Comparison of ENCODE assay signal across 8 mouse cellular contexts in genomic region chr16:94312663-94313228, GRCm38 (mm10). TPM values are rescaled to one million over a fixed set of nuclear protein-coding genes. Genes with fewer than 3 reads are reported as not detected.
DNase-seq lines count a peak whose midpoint lies in the region; ATAC-seq and TF ChIP-seq lines count a peak whose summit lies in the region.

No protein-coding gene starts in this region.

- H3K4me2 ChIP-seq in forebrain, embryonic 12.5 days = peak overlapping the region; percentile 62
- H3K4me2 ChIP-seq in heart, postnatal 0 days (ENCODE audit: low read depth, low read length) = peak overlapping the region; percentile 74
- peak overlapping the region; percentile 95 for H3K4me2 ChIP-seq in liver, embryonic 16.5 days (ENCODE audit: low read depth, low read length)
- H3K4me2 ChIP-seq in neural tube, embryonic 13.5 days = peak overlapping the region; percentile 74

- DNase-seq in c-Kit-positive CD71-positive TER-119-positive erythroid progenitor cells, embryonic 14.5 days (ENCODE audit: low spot score) = peak; percentile 86
- DNase-seq in heart, postnatal 0 days (ENCODE audit: low spot score) = peak; percentile 95
- DNase-seq in kidney, postnatal 4 days = peak; percentile 81 to 90
- DNase-seq in telencephalon, adult 2 months (ENCODE audit: low read depth, low spot score) = peak; percentile 96

- peak overlapping the region; percentile 99 for H3K27ac ChIP-seq in forebrain, embryonic 12.5 days
- H3K27ac ChIP-seq in heart, postnatal 0 days (ENCODE audit: low read depth) = peak overlapping the region; percentile 99
- H3K27ac ChIP-seq in liver, embryonic 16.5 days (ENCODE audit: low read length) = peak overlapping the region; percentile 93
- peak overlapping the region; percentile 100 for H3K27ac ChIP-seq in neural tube, embryonic 13.5 days (replicated peaks)

- WGBS in forebrain, embryonic 12.5 days = 0% methylated on average over 20 of the region's 20 CpGs
- 0% methylated on average over 20 of the region's 20 CpGs for WGBS in heart, postnatal 0 days
- under 1% methylated on average over 20 of the region's 20 CpGs for WGBS in liver, embryonic 16.5 days (ENCODE audit: insufficient replicate concordance)
- WGBS in neural tube, embryonic 13.5 days = under 1% methylated on average over 20 of the region's 20 CpGs

- TF ChIP-seq EP300 in heart, postnatal 0 days (IDR thresholded peaks at IDR 0.05; ENCODE audit: low read depth) = peak; percentile 88

- peak overlapping the region; percentile 89 for H3K9ac ChIP-seq in forebrain, embryonic 12.5 days
- peak overlapping the region; percentile 85 for H3K9ac ChIP-seq in heart, postnatal 0 days (replicated peaks; ENCODE audit: low read depth, low read length)
- H3K9ac ChIP-seq in liver, embryonic 16.5 days (ENCODE audit: low read depth, low read length) = peak overlapping the region; percentile 93
- peak overlapping the region; percentile 81 for H3K9ac ChIP-seq in neural tube, embryonic 13.5 days

- H3K36me3 ChIP-seq in E14TG2a.4 (ENCODE audit: insufficient read depth, low read length) = no peaks in the 10 kb centered on the region
- H3K36me3 ChIP-seq in forebrain, embryonic 12.5 days (replicated peaks) = no peaks in the 10 kb centered on the region
- H3K36me3 ChIP-seq in heart, postnatal 0 days (replicated peaks; ENCODE audit: control insufficient read depth, insufficient read depth, low read length) = no peaks in the 10 kb centered on the region
- no peaks in the 10 kb centered on the region for H3K36me3 ChIP-seq in liver, embryonic 16.5 days (ENCODE audit: control insufficient read depth, insufficient read depth)
- no peaks in the 10 kb centered on the region for H3K36me3 ChIP-seq in neural tube, embryonic 13.5 days

- peak overlapping the region; percentile 89 for H3K4me3 ChIP-seq in E14TG2a.4 (replicated peaks; ENCODE audit: low read length)
- peak overlapping the region; percentile 70 for H3K4me3 ChIP-seq in forebrain, embryonic 12.5 days (replicated peaks)
- peak overlapping the region; percentile 72 for H3K4me3 ChIP-seq in heart, postnatal 0 days (ENCODE audit: low read depth, low read length)
- H3K4me3 ChIP-seq in liver, embryonic 16.5 days (ENCODE audit: low read depth, low read length) = peak overlapping the region; percentile 86
- H3K4me3 ChIP-seq in neural tube, embryonic 13.5 days = peak overlapping the region; percentile 62

- H3K27me3 ChIP-seq in E14TG2a.4 (ENCODE audit: insufficient read depth, low read length) = peaks cover 4% of the 10 kb centered on the region
- peaks cover 4% of the 10 kb centered on the region; the same call in 1 of the 2 replicates for H3K27me3 ChIP-seq in forebrain, embryonic 12.5 days
- no peaks in the 10 kb centered on the region for H3K27me3 ChIP-seq in heart, postnatal 0 days (ENCODE audit: control insufficient read depth, insufficient read depth, low read length)
- no peaks in the 10 kb centered on the region for H3K27me3 ChIP-seq in liver, embryonic 16.5 days (ENCODE audit: control insufficient read depth, insufficient read depth, low read depth, low read length)
- H3K27me3 ChIP-seq in neural tube, embryonic 13.5 days = no peaks in the 10 kb centered on the region

- H3K4me1 ChIP-seq in E14TG2a.4 (replicated peaks; ENCODE audit: low read depth, low read length) = peaks cover 31% of the 10 kb centered on the region
- H3K4me1 ChIP-seq in forebrain, embryonic 12.5 days = peaks cover 8% of the 10 kb centered on the region
- H3K4me1 ChIP-seq in heart, postnatal 0 days (ENCODE audit: control insufficient read depth, insufficient read depth) = peaks cover 24% of the 10 kb centered on the region
- peaks cover 8% of the 10 kb centered on the region for H3K4me1 ChIP-seq in liver, embryonic 16.5 days (ENCODE audit: control insufficient read depth, low read depth, low read length)
- H3K4me1 ChIP-seq in neural tube, embryonic 13.5 days (replicated peaks) = peaks cover 27% of the 10 kb centered on the region

- ATAC-seq in forebrain, embryonic 12.5 days (ENCODE audit: low FRiP score) = peak; percentile 89
- peak; percentile 88 for ATAC-seq in heart, postnatal 0 days (ENCODE audit: insufficient read depth, low read depth)
- ATAC-seq in liver, embryonic 16.5 days (ENCODE audit: low read depth) = peak; percentile 68
- ATAC-seq in neural tube, embryonic 13.5 days (ENCODE audit: low read depth) = peak; percentile 92

- TF ChIP-seq CTCF in E14TG2a.4 (conservative IDR thresholded peaks at IDR 0.05; ENCODE audit: low read length) = no peak; the same call in 1 of the 2 replicates
- peak; percentile 35 for TF ChIP-seq CTCF in heart, postnatal 0 days (IDR thresholded peaks at IDR 0.05; ENCODE audit: low read depth)

- H3K9me3 ChIP-seq in E14TG2a.4 (ENCODE audit: low read length) = no peaks in the 10 kb centered on the region
- no peaks in the 10 kb centered on the region for H3K9me3 ChIP-seq in forebrain, embryonic 12.5 days
- no peaks in the 10 kb centered on the region for H3K9me3 ChIP-seq in heart, postnatal 0 days (replicated peaks; ENCODE audit: control insufficient read depth, low read length)
- no peaks in the 10 kb centered on the region for H3K9me3 ChIP-seq in liver, embryonic 16.5 days (replicated peaks; ENCODE audit: control insufficient read depth, low read length)
- no peaks in the 10 kb centered on the region for H3K9me3 ChIP-seq in neural tube, embryonic 13.5 days

RNA-seq across cellular contexts. Expression of gene Hlcs, which starts 0.6 kb away (rescaled TPM):
- 13.1 and 13.6 TPM in 2 replicates for polyA plus RNA-seq in forebrain, embryonic 12.5 days (2016; fragmentation: Nextera tagmentation; extraction: Ambion mirVana)
- 3.3 and 4.6 TPM in 2 replicates for total RNA-seq in heart, postnatal 0 days (2014; rRNA removed; ENCODE audit: low replicate concordance)
- polyA plus RNA-seq in heart, postnatal 0 days (2015; fragmentation: Nextera tagmentation; extraction: Ambion mirVana) = 5.5 and 5.6 TPM in 2 replicates
- 2.2 and 2.3 TPM in 2 replicates for polyA plus RNA-seq in liver, embryonic 16.5 days (2015; fragmentation: Nextera tagmentation; extraction: Ambion mirVana)
- 7.9 TPM in 2 replicates for polyA plus RNA-seq in neural tube, embryonic 13.5 days (2015; fragmentation: Nextera tagmentation; extraction: Ambion mirVana)

RNA-seq across cellular contexts. Expression of gene Ripply3, which starts 15.5 kb away (rescaled TPM):
- 3.3 and 4.2 TPM in 2 replicates for polyA plus RNA-seq in forebrain, embryonic 12.5 days (2016; fragmentation: Nextera tagmentation; extraction: Ambion mirVana)
- 3.9 and 4.6 TPM in 2 replicates for total RNA-seq in heart, postnatal 0 days (2014; rRNA removed; ENCODE audit: low replicate concordance)
- 4.5 and 5.3 TPM in 2 replicates for polyA plus RNA-seq in heart, postnatal 0 days (2015; fragmentation: Nextera tagmentation; extraction: Ambion mirVana)
- polyA plus RNA-seq in liver, embryonic 16.5 days (2015; fragmentation: Nextera tagmentation; extraction: Ambion mirVana) = 1.7 and 1.9 TPM in 2 replicates
- polyA plus RNA-seq in neural tube, embryonic 13.5 days (2015; fragmentation: Nextera tagmentation; extraction: Ambion mirVana) = 2.3 and 2.6 TPM in 2 replicates

RNA-seq across cellular contexts. Expression of gene Ttc3, which starts 57.7 kb away (rescaled TPM):
- 593 and 634 TPM in 2 replicates for polyA plus RNA-seq in forebrain, embryonic 12.5 days (2016; fragmentation: Nextera tagmentation; extraction: Ambion mirVana)
- 159 and 178 TPM in 2 replicates for total RNA-seq in heart, postnatal 0 days (2014; rRNA removed; ENCODE audit: low replicate concordance)
- 121 and 133 TPM in 2 replicates for polyA plus RNA-seq in heart, postnatal 0 days (2015; fragmentation: Nextera tagmentation; extraction: Ambion mirVana)
- polyA plus RNA-seq in liver, embryonic 16.5 days (2015; fragmentation: Nextera tagmentation; extraction: Ambion mirVana) = 21.3 and 25.0 TPM in 2 replicates
- polyA plus RNA-seq in neural tube, embryonic 13.5 days (2015; fragmentation: Nextera tagmentation; extraction: Ambion mirVana) = 749 and 805 TPM in 2 replicates

RNA-seq across cellular contexts. Expression of gene Pigp, which starts 58.9 kb away (rescaled TPM):
- 103 and 110 TPM in 2 replicates for polyA plus RNA-seq in forebrain, embryonic 12.5 days (2016; fragmentation: Nextera tagmentation; extraction: Ambion mirVana)
- total RNA-seq in heart, postnatal 0 days (2014; rRNA removed; ENCODE audit: low replicate concordance) = 134 and 146 TPM in 2 replicates
- 229 and 244 TPM in 2 replicates for polyA plus RNA-seq in heart, postnatal 0 days (2015; fragmentation: Nextera tagmentation; extraction: Ambion mirVana)
- polyA plus RNA-seq in liver, embryonic 16.5 days (2015; fragmentation: Nextera tagmentation; extraction: Ambion mirVana) = 47.5 and 47.6 TPM in 2 replicates
- 144 TPM in 2 replicates for polyA plus RNA-seq in neural tube, embryonic 13.5 days (2015; fragmentation: Nextera tagmentation; extraction: Ambion mirVana)

Comparison
In these comparisons a context has a peak if more than half of its experiments do, and no peak if none do; other contexts are left out.
1. Peak in every context shown above with its lines: DNase-seq, ATAC-seq, H3K4me3 ChIP-seq and H3K27ac ChIP-seq.